Mouse (Mus musculus) layer of hippocampus, adult 9-10 months (tissue): ENCODE data around the gene Atg3.

ENCODE experiments used
- DNase-seq: peaks from one replicate; pipeline ENCODE4 v3.0.0; 2022; ENCODE audit warnings: low spot score

Gene Atg3

DNA sequence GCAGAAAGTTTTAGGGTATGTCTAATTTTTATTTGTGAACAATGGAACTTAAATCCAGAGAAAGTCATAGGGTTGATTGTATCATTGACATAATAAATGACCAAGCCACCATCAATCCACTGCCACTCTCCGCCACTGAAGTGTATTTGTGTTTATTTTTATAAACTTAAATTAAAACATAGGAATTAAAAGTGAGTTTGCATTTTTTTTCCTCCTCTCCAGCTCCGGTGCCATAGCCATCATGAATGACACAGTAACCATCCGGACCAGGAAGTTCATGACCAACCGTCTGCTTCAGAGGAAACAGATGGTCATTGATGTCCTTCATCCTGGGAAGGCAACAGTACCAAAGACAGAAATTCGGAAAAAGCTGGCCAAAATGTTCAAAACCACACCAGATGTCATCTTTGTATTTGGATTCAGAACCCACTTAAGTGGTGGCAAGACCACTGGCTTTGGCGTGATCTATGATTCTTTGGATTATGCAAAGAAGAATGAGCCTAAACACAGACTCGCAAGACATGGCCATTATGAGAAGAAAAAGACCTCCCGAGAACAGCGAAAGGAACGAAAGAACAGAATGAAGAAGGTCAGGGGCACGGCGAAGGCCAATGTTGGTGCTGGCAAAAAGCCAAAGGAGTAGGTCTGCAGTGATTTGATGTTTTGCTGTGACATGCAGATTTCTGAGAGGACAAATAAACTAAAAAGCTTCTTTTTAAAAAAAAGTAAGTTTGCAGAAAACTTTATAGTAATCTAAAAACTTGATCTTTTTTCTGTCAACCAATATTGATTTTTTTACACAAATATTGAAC lies 46.5 kb downstream of the Atg3 start:
- DNase-seq, result no peak

DNA sequence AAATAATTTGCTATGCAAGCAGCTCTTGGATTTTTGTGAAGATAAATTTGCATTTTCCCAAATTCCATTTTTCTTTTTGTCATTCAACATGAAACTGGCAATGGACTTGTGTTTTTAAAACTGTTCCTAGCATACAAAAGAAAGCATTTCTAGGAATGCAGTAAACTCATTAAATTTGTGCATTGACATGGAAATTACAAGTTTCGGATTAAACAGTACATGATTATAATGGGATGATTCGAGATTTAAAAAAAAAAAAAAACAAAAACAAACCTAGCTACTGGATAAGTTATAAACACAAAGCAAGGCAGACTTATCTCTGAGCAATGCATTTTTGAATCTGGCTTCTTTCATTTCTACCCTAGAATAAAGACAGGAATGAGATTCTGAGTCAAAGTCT lies 63.4 kb downstream of the Atg3 start:
- no peak for DNase-seq

DNA sequence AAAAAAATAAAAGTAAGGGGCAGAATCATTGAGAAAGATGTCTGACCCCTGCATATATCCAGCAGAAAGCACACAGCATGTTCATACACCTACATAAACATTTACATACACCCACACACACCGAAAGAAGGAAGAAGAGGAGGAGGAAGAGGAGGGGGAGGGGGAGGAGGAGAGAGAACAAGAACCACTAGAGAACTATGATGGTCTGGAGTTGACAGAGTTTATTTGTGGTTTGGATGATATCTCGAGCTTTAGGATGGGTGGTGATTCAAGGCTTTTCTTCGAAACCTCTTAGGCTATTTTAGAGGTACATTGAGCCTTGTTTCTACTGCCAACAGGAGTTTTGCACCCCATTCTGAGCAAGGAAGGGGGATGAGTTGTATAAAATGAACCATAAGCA lies 64.2 kb downstream of the Atg3 start:
- no peak for DNase-seq

DNA sequence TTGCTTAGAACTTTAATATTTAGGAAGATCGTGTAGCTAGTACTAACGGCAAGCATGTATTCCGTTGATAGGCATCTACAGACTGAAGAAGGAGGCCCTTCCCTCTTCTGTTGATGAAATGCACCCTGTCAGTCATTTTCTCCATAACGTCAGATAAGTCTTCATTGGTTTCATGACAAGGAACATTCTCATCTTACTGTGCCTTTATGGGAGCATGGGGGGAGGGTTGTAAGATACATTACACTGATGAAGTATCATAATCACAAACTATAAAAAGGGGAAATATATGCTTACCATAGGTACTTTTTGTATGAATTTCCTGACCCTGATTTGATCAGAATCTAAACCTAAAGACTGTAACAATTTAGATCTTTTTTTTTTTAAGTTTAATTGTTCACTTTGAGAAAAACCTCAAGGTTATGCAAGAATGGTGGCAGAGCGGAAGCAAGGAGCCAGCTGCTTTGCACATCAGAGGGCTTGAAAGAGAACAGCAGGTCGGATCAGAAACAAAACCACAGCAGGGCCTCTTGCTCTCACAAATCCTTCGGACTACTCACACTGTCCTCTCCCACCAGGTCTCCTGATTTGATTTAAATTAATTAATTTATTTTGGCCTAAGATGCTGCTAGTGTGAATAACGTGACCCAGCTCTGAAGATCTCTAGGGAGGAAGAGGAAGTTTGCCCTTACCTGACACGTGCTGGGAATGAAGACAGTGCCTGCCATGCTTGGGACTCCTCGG lies 65.2 kb downstream of the Atg3 start, which contains the start of gene Btla:
Gene Btla, plus strand, starts transcription at position 668 of the 741 bp plus-strand sequence.
- DNase-seq, result no peak

DNA sequence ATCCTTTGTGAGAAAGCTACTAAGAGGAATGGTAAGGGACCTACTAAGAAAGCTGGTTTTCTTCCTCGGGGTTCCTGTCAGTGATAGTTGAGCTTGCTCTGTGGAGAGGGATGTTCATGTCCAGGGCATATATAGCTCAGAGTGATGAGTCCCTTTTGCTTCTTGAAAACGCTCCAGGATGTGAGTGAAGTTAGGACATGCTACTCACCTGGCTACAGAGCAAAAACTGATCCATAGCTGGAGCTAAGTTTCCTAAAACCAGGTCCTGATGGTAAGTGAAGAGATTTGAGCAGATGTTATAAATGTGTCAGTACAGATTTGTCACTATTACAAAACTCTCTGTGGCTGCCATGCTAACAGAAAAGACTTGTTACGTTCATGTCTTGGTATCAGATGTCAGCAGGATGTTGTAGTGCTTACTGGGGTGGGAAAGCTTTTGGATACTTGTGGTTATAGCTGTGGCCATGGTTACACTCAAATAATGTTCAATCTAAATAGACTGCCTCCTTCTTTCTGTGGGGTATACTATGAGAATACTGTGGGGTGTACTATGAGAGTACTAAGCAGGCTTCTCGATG lies 65.9 kb downstream of the Atg3 start:
- no peak for DNase-seq

GRCm38 (mm10) chr16:45227002-45227401 lies 68.4 kb downstream of the Atg3 start:
- DNase-seq, result no peak

- DNase-seq, result no peak
Measured at GRCm38 (mm10) chr16:45231296-45231695, 72.7 kb downstream of the Atg3 start.

DNA sequence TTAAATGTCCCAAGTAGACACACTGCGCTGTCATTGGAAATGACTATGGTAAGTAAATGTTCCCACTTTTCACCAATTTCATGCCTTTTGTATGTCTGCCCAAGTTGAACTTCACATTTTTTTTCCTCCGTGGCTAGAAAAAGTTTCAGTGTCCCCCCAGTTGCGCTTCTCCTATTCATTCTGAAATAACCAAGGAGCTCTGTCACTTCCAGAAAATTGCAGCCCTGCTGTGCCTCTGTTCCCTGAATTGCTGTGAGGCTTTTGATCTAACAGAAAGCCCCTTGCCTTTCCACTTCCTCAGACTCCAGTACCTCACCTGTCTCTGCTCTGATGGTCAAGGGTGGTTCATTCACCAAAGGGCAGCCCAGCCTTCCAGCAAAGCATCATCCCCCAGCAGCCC lies 74.4 kb downstream of the Atg3 start:
- DNase-seq, result no peak
